Mouse (Mus musculus) liver, postnatal 0 days (tissue): ENCODE results near the gene Sypl2.
A peak's percentile ranks its signal among the peaks of the same experiment; 100 is the strongest.

Experiments
- CTCF ChIP-seq: sonication (generic); IDR thresholded peaks from 2 replicates; pipeline ENCODE4 v1.5.1; 2016; ENCODE audit warnings: antibody characterized with exemption, low read depth
- EP300 ChIP-seq: IDR thresholded peaks from 2 replicates; pipeline ENCODE4 v1.6.1; 2016; ENCODE audit warnings: antibody characterized with exemption, low read depth, mild to moderate bottlenecking

- TF ChIP-seq CTCF (no peak), EP300 (0 out of 2 replicates have a peak, but pooled peaks have one; percentile 10)
Measured at GRCm38 (mm10) chr3:108256719-108257637, 30.5 kb upstream of the Sypl2 start, which contains the start of gene Psma5.
